Mouse (Mus musculus) embryonic fibroblast, embryonic 13.5 days (primary cell): ENCODE data around the gene Nob1.

Source experiments
- CTCF ChIP-seq: IDR thresholded peaks from 2 replicates; pipeline ENCODE4 v1.5.1; 2011; ENCODE audit warnings: mild to moderate bottlenecking, control low read depth, low read length, moderate library complexity, borderline replicate concordance; ENCODE audit not compliant: insufficient read depth
- POLR2A ChIP-seq: IDR thresholded peaks from 2 replicates; pipeline ENCODE4 v1.6.1; 2011; ENCODE audit warnings: low read depth, mild to moderate bottlenecking, control low read depth, low read length, moderate library complexity

GRCm38 (mm10) chr8:107465332-107465990, 40.6 kb upstream of the Nob1 start:
- TF ChIP-seq POLR2A (no peak), CTCF (no peak)
